Mouse (Mus musculus) spleen, adult 18-20 months (tissue): Measurements from ENCODE around the gene Glrx.
A peak's percentile ranks its signal among the peaks of the same experiment; 100 is the strongest.
"Not testable (repeated sequence)": the region's sequence is repeated elsewhere in the genome, so short reads cannot be mapped to it uniquely, and the experiment has no call there.

Experiments used
- DNase-seq, 2 experiments: peaks; one replicate each; pipeline ENCODE4 v3.0.0; 2022; ENCODE audit warnings: mixed read lengths in 2 of 2

Gene Glrx

GRCm38 (mm10) chr13:75839719-75840481 is at the start of gene Glrx:
Gene Glrx (plus strand): TSS chr13:75839868.
- DNase-seq = peak; percentile 42 to 58

GRCm38 (mm10) chr13:75790550-75791205 is 49.0 kb upstream of the Glrx start:
- no peak for DNase-seq

DNA sequence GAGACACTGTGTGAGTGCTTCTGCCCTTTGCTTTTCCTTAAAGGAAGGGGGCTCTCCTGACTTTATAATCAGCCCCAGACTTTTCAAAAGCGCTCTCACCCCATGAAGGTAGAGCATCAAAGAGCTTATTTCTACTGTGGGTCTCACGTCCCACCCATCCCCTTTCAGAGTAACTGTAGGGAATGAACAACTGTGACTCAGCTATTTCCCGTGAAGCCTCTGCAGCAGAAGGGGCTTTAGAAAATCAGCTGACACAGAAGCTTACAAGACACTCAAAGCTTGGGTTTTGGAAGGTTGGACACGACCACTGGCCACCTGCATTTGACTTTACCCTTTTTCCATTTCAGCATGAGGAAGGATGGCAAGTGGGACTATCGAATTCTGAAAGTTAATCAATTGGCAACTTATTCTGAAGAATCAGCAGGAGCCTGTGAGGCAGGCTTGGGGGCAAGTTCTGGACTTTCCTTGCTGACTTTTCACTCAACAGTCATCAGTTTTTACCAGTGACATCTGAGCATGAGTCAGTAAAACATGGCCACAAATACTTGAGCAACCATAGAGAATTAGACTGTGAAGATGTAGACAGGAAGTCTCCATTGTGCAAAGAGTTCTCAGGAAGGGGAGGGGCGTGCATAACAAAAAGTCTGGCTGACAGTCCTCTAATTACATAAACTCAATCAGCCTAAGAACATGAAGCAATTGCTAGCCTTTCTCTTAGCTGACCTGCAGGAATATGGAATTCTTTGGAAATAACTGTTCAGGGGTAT is 45.6 kb upstream of the Glrx start:
- DNase-seq = no peak

DNA sequence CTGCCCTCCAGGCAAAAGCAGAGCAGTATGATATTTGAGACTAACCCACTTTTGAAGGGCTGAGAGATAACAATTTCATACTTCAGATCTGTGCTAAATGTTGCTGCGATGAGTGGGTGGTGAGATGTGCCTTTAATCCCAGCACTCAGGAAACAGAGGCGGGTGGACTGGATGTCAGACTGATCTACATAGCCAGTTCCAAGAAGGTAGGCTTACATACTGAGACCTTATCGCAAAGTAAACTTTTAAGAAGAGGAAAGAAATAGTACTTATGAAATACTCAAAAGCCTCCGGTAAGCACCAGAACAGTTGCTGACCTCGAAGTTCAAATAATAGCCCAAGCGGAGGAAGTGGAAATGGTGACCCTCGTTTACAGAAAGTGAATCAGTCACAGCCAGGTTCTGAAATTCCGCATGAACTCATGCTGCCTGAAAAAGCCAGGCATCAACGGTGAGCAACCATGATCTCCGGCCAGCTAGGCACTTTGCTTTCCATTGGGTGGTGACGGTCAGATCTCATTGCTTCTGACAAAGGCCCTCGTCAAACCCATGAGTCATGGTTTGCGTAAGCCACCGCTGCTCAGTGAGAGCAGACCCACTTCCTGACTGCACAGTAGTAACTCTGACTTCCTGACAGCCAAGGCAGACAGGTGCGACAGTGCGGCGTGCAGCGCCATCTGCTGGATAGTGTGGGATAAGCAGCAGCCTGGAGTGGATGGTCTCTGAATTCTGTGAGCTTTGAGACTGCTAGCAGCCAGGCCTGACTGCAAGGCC is 42.1 kb upstream of the Glrx start:
- DNase-seq = peak; percentile 86 to 93

DNA sequence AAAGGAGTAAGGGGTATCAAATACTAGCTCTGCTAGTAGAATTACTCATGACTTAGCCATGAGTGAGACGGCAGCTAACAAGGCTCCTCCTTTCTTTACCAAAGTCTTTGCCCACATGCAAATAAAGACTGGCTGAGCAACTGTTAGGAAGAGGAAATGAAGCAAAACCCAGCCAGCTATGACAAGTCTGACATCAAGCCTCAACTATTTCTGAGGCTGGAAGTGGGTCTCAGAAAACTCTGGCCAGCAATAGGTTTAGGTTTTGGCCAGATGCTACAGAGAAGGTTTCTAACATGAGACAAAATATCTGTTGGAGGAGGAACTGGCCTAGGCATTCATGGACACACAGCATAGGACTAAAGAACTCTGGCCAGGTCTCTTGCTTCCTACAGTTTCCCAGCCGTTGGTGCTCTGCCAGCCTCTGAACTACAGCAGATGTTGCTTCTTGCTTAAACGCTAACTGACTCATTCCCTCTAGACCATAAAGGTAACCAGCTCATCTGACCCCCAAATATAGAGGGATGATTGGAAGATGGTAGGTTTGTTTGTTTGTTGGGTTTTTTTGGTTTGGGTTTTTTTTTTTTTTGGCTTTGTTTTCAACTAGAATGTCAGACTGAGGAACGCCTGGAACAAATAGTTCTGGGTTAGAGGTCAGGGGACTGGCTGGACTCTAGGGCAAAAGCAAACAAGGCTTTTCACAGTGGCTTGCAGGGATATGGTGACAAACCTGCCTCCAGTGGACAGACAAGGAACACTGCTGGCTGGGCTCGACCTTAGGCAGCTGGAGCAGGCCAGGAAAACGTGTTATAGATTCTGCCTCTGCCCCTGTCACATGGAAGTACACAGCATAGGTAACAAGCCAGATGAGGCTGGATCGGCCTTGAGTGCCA is 41.0 kb upstream of the Glrx start:
- no peak for DNase-seq

- no peak for DNase-seq
Observed at GRCm38 (mm10) chr13:75799421-75799820, 40.2 kb upstream of the Glrx start.

DNA sequence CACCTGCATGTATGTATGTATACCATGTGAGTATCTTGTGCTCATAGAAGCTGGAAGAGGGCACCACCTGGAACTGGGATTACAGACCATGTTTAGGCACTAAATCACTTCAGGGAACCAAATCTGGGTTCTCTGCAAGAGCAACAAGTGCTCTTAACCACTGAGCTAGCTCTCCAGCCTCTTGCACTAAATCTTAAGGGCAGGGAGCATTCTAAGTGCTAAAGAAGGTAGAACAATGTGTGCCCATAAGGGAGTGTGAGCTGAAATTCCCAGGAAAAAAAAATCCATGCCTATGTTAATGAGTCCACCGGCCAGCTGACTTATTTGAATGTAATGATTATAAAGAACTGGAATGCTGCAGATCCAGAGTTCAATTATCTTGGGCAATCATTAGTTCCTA is 31.7 kb upstream of the Glrx start:
- DNase-seq = no peak

- no peak for DNase-seq
Observed at GRCm38 (mm10) chr13:75809957-75810356, 29.7 kb upstream of the Glrx start.

GRCm38 (mm10) chr13:75817183-75817582 is 22.5 kb upstream of the Glrx start:
- no peak for DNase-seq

DNA sequence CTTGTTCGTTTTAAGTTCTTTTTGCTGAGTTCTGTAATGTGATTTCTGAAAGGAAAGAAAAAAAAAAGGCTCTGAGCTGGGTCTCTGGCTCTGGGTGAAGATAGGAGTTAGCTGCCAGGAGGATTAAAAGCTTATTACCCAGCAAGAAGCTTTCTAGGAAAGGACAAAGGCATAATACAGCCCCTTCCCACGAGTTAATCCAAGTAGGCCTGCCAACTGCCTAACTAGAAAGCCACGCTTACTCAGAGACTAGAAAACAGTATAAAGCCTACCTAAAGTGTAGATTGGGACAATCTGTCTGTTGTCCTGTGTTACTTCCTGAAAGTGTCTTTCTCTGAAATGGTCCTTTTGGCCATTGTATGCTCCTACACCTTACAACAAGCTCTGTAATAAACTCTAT is 21.2 kb upstream of the Glrx start:
- DNase-seq = no peak

DNA sequence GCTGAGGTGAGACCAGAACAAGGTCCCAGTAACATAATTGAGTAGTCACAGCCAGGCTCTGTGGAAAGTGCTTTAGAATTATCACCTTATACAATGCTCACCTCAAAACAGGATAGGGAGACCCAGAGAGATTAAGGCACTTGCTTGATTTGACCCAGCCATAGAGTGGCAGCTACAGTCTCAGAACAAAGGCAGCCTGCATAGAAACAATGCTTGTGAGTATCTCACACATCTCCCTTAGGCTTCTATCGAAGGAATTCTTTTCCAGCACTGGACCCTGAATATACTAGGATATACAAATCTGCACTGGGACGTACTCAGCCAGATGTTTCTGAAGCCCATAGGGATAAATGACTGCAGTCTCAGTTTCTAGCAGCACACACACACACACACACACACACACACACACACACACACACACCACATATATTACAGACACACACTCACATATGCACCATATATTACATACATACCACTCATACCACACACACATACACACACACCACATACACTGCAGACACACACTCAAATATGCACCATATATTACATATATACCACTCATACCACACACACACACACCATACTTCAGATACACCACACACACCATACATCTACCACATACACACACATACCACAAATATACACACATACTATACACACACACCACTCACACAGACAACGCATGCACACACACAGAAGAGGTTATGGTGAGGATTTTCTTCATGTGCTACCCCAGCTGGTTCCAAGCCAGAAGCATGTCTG is 20.5 kb upstream of the Glrx start:
- DNase-seq = no peak

GRCm38 (mm10) chr13:75819898-75820297 is 19.8 kb upstream of the Glrx start:
- DNase-seq = no peak

- DNase-seq = not testable (repeated sequence)
Observed at GRCm38 (mm10) chr13:75822366-75822765, 17.3 kb upstream of the Glrx start.

- no peak for DNase-seq
Observed at GRCm38 (mm10) chr13:75823201-75823600, 16.5 kb upstream of the Glrx start.

GRCm38 (mm10) chr13:75824611-75825319 is 14.9 kb upstream of the Glrx start:
- no peak for DNase-seq

GRCm38 (mm10) chr13:75825388-75825787 is 14.3 kb upstream of the Glrx start:
- DNase-seq = no peak

DNA sequence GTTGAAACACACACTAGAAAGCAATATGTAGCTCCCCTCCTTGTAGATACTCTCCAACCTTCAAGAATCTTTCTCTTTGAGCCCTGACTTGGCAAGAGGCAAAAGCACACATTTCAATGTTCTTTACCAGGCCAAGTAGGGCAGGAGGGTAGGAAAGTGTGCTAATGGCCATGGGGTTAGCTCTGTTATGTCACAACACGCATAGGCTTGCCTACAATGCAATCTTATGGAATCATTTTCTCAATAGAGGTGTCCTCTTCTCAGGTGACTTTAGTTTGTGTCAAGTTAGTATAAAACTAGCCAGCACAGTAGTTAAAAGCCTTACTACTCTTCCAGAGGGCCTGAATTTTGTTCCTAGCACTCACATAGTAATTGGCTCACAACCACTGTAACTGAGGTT is 9.0 kb upstream of the Glrx start:
- DNase-seq = no peak

GRCm38 (mm10) chr13:75831710-75832109 is 8.0 kb upstream of the Glrx start:
- DNase-seq = no peak

- DNase-seq = no peak
Observed at GRCm38 (mm10) chr13:75832697-75833096, 7.0 kb upstream of the Glrx start.

- no peak for DNase-seq
Observed at GRCm38 (mm10) chr13:75833499-75833898, 6.2 kb upstream of the Glrx start.
